Mouse (Mus musculus): ENCODE data around the gene B430218F22Rik. TPM values are rescaled to one million over a fixed set of nuclear protein-coding genes. Genes with fewer than 3 reads are reported as not detected.

The B430218F22Rik gene
- polyA plus RNA-seq, 1 experiment from 2014 or later: 0.64 TPM

- no peak overlapping the region for H3K27ac ChIP-seq
- no peak overlapping the region for H3K4me3 ChIP-seq (replicated peaks; ENCODE audit: low read length)
- 92% methylated on average over 3 of the region's 3 CpGs for WGBS
- no peaks in the 10 kb centered on the region for H3K36me3 ChIP-seq (replicated peaks; ENCODE audit: control insufficient read depth, insufficient read depth)
- H3K4me2 ChIP-seq (replicated peaks): no peak overlapping the region
- DNase-seq (ENCODE audit: low spot score): no peak
- no peaks in the 10 kb centered on the region for H3K9me3 ChIP-seq (ENCODE audit: control insufficient read depth, low read length)
- no peak for ATAC-seq (ENCODE audit: low FRiP score)
- H3K4me1 ChIP-seq (replicated peaks; ENCODE audit: control insufficient read depth, insufficient read depth, low read length): no peaks in the 10 kb centered on the region
- no peak overlapping the region for H3K9ac ChIP-seq
- no peaks in the 10 kb centered on the region for H3K27me3 ChIP-seq (ENCODE audit: control insufficient read depth, insufficient read depth, low read length)
Observed at GRCm38 (mm10) chr13:118395803-118396202, 9.4 kb downstream of the B430218F22Rik start.

DNA sequence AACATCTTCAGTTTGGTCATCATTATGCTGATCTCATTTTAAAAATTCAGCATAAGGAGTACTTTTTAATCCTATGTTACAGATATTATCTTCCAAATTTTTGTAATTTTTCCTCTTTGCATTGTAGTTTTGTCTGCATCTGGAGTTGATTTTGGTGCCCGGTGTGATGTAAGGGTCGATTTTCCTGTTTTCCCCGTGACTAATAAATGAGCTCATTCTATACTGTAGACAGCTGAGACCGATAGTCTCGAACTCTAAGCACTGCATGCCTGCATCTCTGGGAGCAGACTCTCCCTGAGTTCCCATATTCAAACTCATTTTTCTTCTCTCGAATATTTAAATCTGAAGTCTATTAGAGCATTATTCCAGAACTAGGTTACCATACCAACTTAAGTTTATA lies 13.9 kb downstream of the B430218F22Rik start:
- no peak for ATAC-seq (ENCODE audit: low FRiP score)
- H3K4me1 ChIP-seq (replicated peaks; ENCODE audit: control insufficient read depth, insufficient read depth, low read length): no peaks in the 10 kb centered on the region
- H3K9ac ChIP-seq: no peak overlapping the region
- DNase-seq (ENCODE audit: low spot score): no peak
- H3K27me3 ChIP-seq (ENCODE audit: control insufficient read depth, insufficient read depth, low read length): no peaks in the 10 kb centered on the region
- H3K4me2 ChIP-seq (replicated peaks): no peak overlapping the region
- no peak overlapping the region for H3K27ac ChIP-seq
- 80% methylated on average over 6 of the region's 6 CpGs for WGBS
- H3K4me3 ChIP-seq (replicated peaks; ENCODE audit: low read length): no peak overlapping the region
- no peaks in the 10 kb centered on the region for H3K9me3 ChIP-seq (ENCODE audit: control insufficient read depth, low read length)
- no peaks in the 10 kb centered on the region for H3K36me3 ChIP-seq (replicated peaks; ENCODE audit: control insufficient read depth, insufficient read depth)

DNA sequence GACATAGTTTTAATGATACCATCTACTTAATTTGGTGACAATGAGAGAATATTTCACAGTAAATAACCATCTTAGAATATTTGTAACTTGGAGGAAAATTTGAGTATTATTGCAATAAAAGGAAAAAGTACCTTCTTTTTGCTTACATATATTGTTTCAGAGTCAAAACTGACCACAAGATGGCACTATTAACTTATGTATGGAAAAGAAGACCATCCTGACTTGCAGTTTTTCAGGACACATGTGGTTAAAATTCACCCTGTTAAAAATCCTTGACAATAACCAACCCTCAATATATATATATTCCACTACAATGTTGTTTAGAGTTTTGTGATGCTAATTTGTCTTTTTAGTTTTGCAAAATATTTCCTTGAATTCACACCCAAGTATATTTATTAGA lies 17.1 kb downstream of the B430218F22Rik start:
- DNase-seq (ENCODE audit: low spot score) (peak; percentile 92), ATAC-seq (ENCODE audit: low FRiP score) (0 out of 2 replicates have a peak, but pooled peaks have one; percentile 59)
- no peaks in the 10 kb centered on the region for H3K36me3 ChIP-seq (replicated peaks; ENCODE audit: control insufficient read depth, insufficient read depth)

DNA sequence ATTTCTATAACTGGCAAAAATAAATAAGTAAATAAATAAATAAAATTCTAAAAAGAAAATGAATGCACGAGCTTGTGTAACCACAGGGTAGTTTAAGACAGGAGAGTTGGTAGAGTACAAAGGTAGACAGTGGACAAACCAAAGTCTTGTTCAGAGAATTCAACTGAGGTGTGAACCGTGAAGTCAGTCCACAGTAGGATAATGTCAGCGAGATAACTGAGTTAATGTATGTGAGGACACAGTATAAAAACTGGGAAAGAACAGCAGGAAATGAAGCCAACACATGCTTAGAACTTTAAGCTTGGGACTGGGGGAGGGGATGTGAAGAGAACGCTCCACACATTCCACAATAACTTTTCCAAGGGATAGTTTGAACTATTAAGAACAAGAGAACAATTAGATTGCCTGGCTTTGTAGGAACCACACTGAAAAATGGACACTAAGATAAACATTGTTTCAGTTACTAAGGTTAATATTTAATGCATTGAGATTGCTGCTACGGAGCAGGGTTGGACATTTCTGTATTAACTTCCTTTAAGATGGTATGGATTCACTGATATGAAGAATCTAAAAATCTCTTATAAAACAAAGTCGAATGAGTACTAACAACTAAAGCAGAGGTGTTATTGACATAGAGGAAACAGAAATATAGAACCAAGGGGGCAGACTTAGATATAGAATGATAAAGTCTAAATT lies 25.0 kb downstream of the B430218F22Rik start:
- Histone ChIP-seq H3K4me3 (replicated peaks; ENCODE audit: low read length) (no peak overlapping the region), H3K4me2 (replicated peaks) (no peak overlapping the region), H3K4me1 (replicated peaks; ENCODE audit: control insufficient read depth, insufficient read depth, low read length) (no peaks in the 10 kb centered on the region), H3K27ac (no peak overlapping the region), H3K9me3 (ENCODE audit: control insufficient read depth, low read length) (no peaks in the 10 kb centered on the region), H3K9ac (no peak overlapping the region), H3K36me3 (replicated peaks; ENCODE audit: control insufficient read depth, insufficient read depth) (no peaks in the 10 kb centered on the region), H3K27me3 (ENCODE audit: control insufficient read depth, insufficient read depth, low read length) (no peaks in the 10 kb centered on the region)
- WGBS: 87% methylated on average over 6 of the region's 6 CpGs
- DNase-seq (ENCODE audit: low spot score): no peak
- ATAC-seq (ENCODE audit: low FRiP score): no peak

More for the DNA sequence above, 17.1 kb downstream of the B430218F22Rik start:
- Histone ChIP-seq H3K4me1 (replicated peaks; ENCODE audit: control insufficient read depth, insufficient read depth, low read length) (no peaks in the 10 kb centered on the region), H3K9ac (no peak overlapping the region), H3K27ac (no peak overlapping the region), H3K4me3 (replicated peaks; ENCODE audit: low read length) (no peak overlapping the region), H3K9me3 (ENCODE audit: control insufficient read depth, low read length) (no peaks in the 10 kb centered on the region), H3K27me3 (ENCODE audit: control insufficient read depth, insufficient read depth, low read length) (no peaks in the 10 kb centered on the region), H3K4me2 (replicated peaks) (no peak overlapping the region)

GRCm38 (mm10) chr13:118418163-118418562 lies 31.7 kb downstream of the B430218F22Rik start:
- H3K9me3 ChIP-seq (ENCODE audit: control insufficient read depth, low read length): no peaks in the 10 kb centered on the region
- ATAC-seq (ENCODE audit: low FRiP score) (no peak), DNase-seq (ENCODE audit: low spot score) (no peak)
- 26% methylated on average over 4 of the region's 4 CpGs for WGBS
- no peak overlapping the region for H3K27ac ChIP-seq
- H3K9ac ChIP-seq: no peak overlapping the region
- H3K4me1 ChIP-seq (replicated peaks; ENCODE audit: control insufficient read depth, insufficient read depth, low read length): no peaks in the 10 kb centered on the region
- no peaks in the 10 kb centered on the region for H3K27me3 ChIP-seq (ENCODE audit: control insufficient read depth, insufficient read depth, low read length)
- H3K4me2 ChIP-seq (replicated peaks): no peak overlapping the region
- H3K36me3 ChIP-seq (replicated peaks; ENCODE audit: control insufficient read depth, insufficient read depth): no peaks in the 10 kb centered on the region
- H3K4me3 ChIP-seq (replicated peaks; ENCODE audit: low read length): no peak overlapping the region

DNA sequence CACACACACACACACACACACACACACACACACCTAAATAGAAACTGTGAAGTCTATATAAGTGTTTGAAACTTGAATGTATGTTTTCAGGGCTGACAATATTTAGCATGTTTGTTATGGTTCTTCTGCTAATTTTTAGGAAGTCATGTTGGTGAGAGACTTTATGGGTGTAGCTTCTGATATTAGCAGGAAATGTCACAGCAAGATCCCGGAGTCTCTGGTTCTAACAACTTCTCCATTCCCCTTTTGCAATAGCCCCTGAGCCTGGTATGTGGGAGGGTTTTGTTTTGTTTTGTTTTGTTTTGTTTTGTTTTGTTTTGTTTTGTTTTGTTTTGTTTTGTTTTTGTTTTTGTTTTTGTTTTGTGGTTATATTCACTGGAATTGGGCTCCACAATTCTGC lies 34.0 kb downstream of the B430218F22Rik start:
- WGBS: 73% methylated on average over 1 of the region's 1 CpGs
- no peaks in the 10 kb centered on the region for H3K4me1 ChIP-seq (replicated peaks; ENCODE audit: control insufficient read depth, insufficient read depth, low read length)
- no peak overlapping the region for H3K4me3 ChIP-seq (replicated peaks; ENCODE audit: low read length)
- DNase-seq (ENCODE audit: low spot score) (no peak), ATAC-seq (ENCODE audit: low FRiP score) (no peak)
- no peak overlapping the region for H3K9ac ChIP-seq
- H3K4me2 ChIP-seq (replicated peaks): no peak overlapping the region
- H3K27ac ChIP-seq: no peak overlapping the region
- H3K36me3 ChIP-seq (replicated peaks; ENCODE audit: control insufficient read depth, insufficient read depth): no peaks in the 10 kb centered on the region
- no peaks in the 10 kb centered on the region for H3K9me3 ChIP-seq (ENCODE audit: control insufficient read depth, low read length)
- H3K27me3 ChIP-seq (ENCODE audit: control insufficient read depth, insufficient read depth, low read length): no peaks in the 10 kb centered on the region

- ATAC-seq (ENCODE audit: low FRiP score): no peak
- no peak for DNase-seq (ENCODE audit: low spot score)
- 96% methylated on average over 1 of the region's 1 CpGs for WGBS
- H3K4me1 ChIP-seq (replicated peaks; ENCODE audit: control insufficient read depth, insufficient read depth, low read length): no peaks in the 10 kb centered on the region
- H3K9me3 ChIP-seq (ENCODE audit: control insufficient read depth, low read length): no peaks in the 10 kb centered on the region
- no peak overlapping the region for H3K27ac ChIP-seq
- no peak overlapping the region for H3K9ac ChIP-seq
- no peaks in the 10 kb centered on the region for H3K27me3 ChIP-seq (ENCODE audit: control insufficient read depth, insufficient read depth, low read length)
- no peak overlapping the region for H3K4me3 ChIP-seq (replicated peaks; ENCODE audit: low read length)
- no peak overlapping the region for H3K4me2 ChIP-seq (replicated peaks)
- no peaks in the 10 kb centered on the region for H3K36me3 ChIP-seq (replicated peaks; ENCODE audit: control insufficient read depth, insufficient read depth)
Observed at GRCm38 (mm10) chr13:118420847-118421246, 34.4 kb downstream of the B430218F22Rik start.

Other genes with a start within 250 kb of the B430218F22Rik start
- 25.7 and 27.1 TPM in 2 replicates for gene Mrps30, start 622 bp downstream of the B430218F22Rik start, polyA plus RNA-seq (2014; fragmentation: Nextera tagmentation; extraction: Ambion mirVana)

All from hindbrain, embryonic 14.5 days (tissue).